Mouse (Mus musculus): ENCODE results near the gene Gpr171. TPM values are rescaled to one million over a fixed set of nuclear protein-coding genes. Genes with fewer than 3 reads are reported as not detected.

The Gpr171 gene
- polyA plus RNA-seq, 1 experiment, result 0.90 TPM

DNA sequence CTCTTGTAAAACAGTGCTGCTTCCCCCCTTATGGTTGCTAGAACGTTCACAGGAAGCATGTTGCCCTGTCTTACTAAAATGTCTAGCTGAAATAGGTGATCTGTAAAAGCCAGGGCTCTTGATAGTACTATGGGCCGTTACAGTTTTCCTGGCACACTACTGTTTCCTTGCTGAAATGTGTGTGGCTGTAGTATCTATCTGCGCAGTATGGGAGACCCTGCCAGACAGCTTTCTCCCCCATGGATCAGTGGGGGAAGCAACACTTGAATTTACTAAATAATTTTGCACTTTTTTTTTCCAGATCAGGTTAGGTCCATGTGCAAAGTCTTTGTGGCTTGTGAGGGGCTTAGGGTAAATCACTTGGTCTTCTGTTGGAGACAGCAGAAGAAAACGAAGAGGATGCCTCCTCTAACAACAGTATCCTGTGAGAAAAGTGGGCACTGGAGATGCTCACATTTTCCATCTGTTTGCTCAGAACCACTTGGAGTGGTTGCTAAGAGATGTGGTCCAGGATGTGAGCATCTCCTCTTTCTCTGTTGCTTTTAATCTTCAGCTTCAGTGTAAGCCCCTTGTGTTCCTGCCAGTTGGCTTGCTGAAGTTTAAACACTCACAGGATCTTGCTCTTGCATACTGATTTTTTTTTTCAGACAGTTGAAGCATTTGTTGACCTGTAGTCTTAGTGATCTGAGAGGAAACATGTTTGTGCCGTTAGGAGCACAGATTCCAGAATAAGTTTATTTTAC lies 34.5 kb upstream of the Gpr171 start:
- Histone ChIP-seq H3K4me1 (ENCODE audit: control insufficient read depth, insufficient read depth, low read length) (no peaks in the 10 kb centered on the region; the same call in 1 of the 2 replicates), H3K4me3 (replicated peaks; ENCODE audit: extremely low read depth, low read depth, low read length) (no peak overlapping the region)
- TF ChIP-seq CTCF (IDR thresholded peaks at IDR 0.05; ENCODE audit: insufficient read depth, low read length) (no peak), POLR2A (IDR thresholded peaks at IDR 0.05; ENCODE audit: borderline replicate concordance, extremely low read depth, low read depth, low read length) (no peak)
- no peak for DNase-seq
- WGBS, result 48% methylated on average over 5 of the region's 5 CpGs

DNA sequence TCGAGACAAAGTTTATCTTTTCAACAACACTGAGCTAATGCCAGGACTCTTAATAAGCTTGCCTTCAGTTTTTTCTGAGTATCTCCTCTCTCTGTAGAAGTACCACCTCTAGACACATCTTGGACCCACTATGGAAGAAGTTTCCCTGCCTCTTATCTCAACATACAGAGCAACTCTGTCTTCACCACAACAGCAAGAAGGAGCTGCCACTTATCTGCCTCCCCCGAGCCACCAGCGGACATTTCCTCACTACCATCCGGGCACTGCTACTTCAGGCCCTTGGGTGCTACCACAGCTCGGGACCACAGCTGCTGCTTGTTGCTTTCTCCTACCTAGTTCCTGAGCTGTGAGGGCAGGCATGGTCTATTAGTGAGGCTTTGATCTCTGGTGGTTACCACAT lies 31.6 kb upstream of the Gpr171 start:
- Histone ChIP-seq H3K4me3 (replicated peaks; ENCODE audit: extremely low read depth, low read depth, low read length) (no peak overlapping the region), H3K4me1 (ENCODE audit: control insufficient read depth, insufficient read depth, low read length) (no peaks in the 10 kb centered on the region; the same call in 1 of the 2 replicates)
- 51% methylated on average over 5 of the region's 5 CpGs for WGBS
- no peak for DNase-seq
- TF ChIP-seq CTCF (IDR thresholded peaks at IDR 0.05; ENCODE audit: insufficient read depth, low read length) (no peak), POLR2A (IDR thresholded peaks at IDR 0.05; ENCODE audit: borderline replicate concordance, extremely low read depth, low read depth, low read length) (no peak)

- WGBS, result 71% methylated on average over 4 of the region's 4 CpGs
- no peaks in the 10 kb centered on the region; the same call in 1 of the 2 replicates for H3K4me1 ChIP-seq (ENCODE audit: control insufficient read depth, insufficient read depth, low read length)
- no peak for DNase-seq
- H3K4me3 ChIP-seq (replicated peaks; ENCODE audit: extremely low read depth, low read depth, low read length), result no peak overlapping the region
- no peak for TF ChIP-seq POLR2A (IDR thresholded peaks at IDR 0.05; ENCODE audit: borderline replicate concordance, extremely low read depth, low read depth, low read length)
- no peak for TF ChIP-seq CTCF (IDR thresholded peaks at IDR 0.05; ENCODE audit: insufficient read depth, low read length)
Observed at GRCm38 (mm10) chr3:59131966-59132365, 30.3 kb upstream of the Gpr171 start.

DNA sequence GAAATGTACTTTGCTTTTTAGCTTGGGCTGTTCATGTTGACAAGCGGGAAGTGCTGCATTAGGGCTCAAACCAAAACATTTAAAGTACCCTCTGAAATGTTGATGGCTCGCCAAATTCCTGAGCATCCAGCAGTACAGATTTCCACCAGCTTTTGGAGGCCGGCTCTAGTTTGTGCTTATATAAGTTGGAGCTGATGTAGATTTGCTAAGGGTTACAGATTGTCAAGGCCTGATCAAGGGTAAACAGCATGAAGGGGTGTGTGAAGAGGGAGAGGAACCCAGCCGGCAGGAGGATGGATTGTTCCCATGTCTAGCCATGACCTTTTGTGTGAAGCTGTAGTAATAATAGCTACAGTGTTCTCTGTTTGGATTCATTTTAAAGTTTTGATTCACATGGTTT lies 29.5 kb upstream of the Gpr171 start:
- WGBS, result 38% methylated on average over 4 of the region's 4 CpGs
- TF ChIP-seq CTCF (IDR thresholded peaks at IDR 0.05; ENCODE audit: insufficient read depth, low read length), result no peak
- no peak for TF ChIP-seq POLR2A (IDR thresholded peaks at IDR 0.05; ENCODE audit: borderline replicate concordance, extremely low read depth, low read depth, low read length)
- Histone ChIP-seq H3K4me3 (replicated peaks; ENCODE audit: extremely low read depth, low read depth, low read length) (no peak overlapping the region), H3K4me1 (ENCODE audit: control insufficient read depth, insufficient read depth, low read length) (no peaks in the 10 kb centered on the region; the same call in 1 of the 2 replicates)
- no peak for DNase-seq

DNA sequence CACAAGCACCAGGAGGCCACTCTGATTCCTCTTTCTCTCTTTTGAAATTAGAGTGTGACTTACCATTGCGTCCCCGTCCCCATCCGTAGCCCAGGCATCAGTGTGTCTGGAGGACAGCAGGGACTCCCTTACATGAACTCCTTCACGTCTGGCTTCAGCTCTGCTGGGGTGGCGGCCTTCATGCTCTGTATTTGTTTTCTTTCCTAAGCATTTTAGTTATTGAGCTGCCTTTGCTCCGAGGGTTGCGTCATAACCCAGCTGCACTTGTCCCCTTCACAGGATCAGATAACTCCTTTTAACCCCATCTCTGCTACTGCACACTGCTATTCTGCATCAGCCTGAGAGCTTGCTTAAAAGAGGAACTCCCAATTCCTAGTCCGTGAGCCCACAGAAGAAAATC lies 28.8 kb upstream of the Gpr171 start:
- DNase-seq, result no peak
- 25% methylated on average over 8 of the region's 8 CpGs for WGBS
- no peaks in the 10 kb centered on the region; the same call in none of the 2 replicates for H3K4me1 ChIP-seq (ENCODE audit: control insufficient read depth, insufficient read depth, low read length)
- peak overlapping the region; percentile 43 for H3K4me3 ChIP-seq (replicated peaks; ENCODE audit: extremely low read depth, low read depth, low read length)
- TF ChIP-seq CTCF (IDR thresholded peaks at IDR 0.05; ENCODE audit: insufficient read depth, low read length) (no peak), POLR2A (IDR thresholded peaks at IDR 0.05; ENCODE audit: borderline replicate concordance, extremely low read depth, low read depth, low read length) (no peak)

DNA sequence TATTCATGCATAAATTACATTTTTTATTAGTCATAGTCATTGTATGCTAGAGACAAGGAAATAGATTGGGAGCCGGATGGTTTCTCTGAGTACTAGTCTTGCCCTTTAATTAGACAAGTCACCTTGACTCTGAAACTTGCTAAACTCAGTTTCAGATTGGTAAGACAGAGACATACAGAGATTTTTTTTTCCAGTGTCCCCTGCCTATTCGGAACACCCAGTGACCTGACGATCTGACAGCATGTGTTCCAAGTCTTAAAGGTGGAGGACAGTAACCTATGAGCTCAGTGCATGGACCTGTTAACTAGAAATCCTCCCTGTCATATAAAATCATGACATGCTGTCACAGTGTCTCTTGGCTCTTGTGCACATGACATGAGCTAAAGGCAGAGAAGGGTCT lies 27.9 kb upstream of the Gpr171 start:
- Histone ChIP-seq H3K4me3 (replicated peaks; ENCODE audit: extremely low read depth, low read depth, low read length) (no peak overlapping the region), H3K4me1 (ENCODE audit: control insufficient read depth, insufficient read depth, low read length) (no peaks in the 10 kb centered on the region; the same call in none of the 2 replicates)
- DNase-seq, result no peak
- 79% methylated on average over 3 of the region's 3 CpGs for WGBS
- no peak for TF ChIP-seq CTCF (IDR thresholded peaks at IDR 0.05; ENCODE audit: insufficient read depth, low read length)

GRCm38 (mm10) chr3:59128681-59129080 lies 27.1 kb upstream of the Gpr171 start:
- Histone ChIP-seq H3K4me3 (replicated peaks; ENCODE audit: extremely low read depth, low read depth, low read length) (no peak overlapping the region), H3K4me1 (ENCODE audit: control insufficient read depth, insufficient read depth, low read length) (no peaks in the 10 kb centered on the region; the same call in none of the 2 replicates)
- TF ChIP-seq CTCF (IDR thresholded peaks at IDR 0.05; ENCODE audit: insufficient read depth, low read length) (no peak), POLR2A (IDR thresholded peaks at IDR 0.05; ENCODE audit: borderline replicate concordance, extremely low read depth, low read depth, low read length) (no peak)
- DNase-seq, result no peak
- WGBS, result 79% methylated on average over 20 of the region's 20 CpGs

- 37% methylated on average over 7 of the region's 7 CpGs for WGBS
- no peak for TF ChIP-seq CTCF (IDR thresholded peaks at IDR 0.05; ENCODE audit: insufficient read depth, low read length)
- TF ChIP-seq POLR2A (IDR thresholded peaks at IDR 0.05; ENCODE audit: borderline replicate concordance, extremely low read depth, low read depth, low read length), result no peak
Observed at GRCm38 (mm10) chr3:59125783-59126555, 24.3 kb upstream of the Gpr171 start.

GRCm38 (mm10) chr3:59125022-59125421 lies 23.4 kb upstream of the Gpr171 start:
- no peak for TF ChIP-seq CTCF (IDR thresholded peaks at IDR 0.05; ENCODE audit: insufficient read depth, low read length)
- no peak for TF ChIP-seq POLR2A (IDR thresholded peaks at IDR 0.05; ENCODE audit: borderline replicate concordance, extremely low read depth, low read depth, low read length)
- WGBS, result 53% methylated on average over 5 of the region's 5 CpGs

More at GRCm38 (mm10) chr3:59125783-59126555, 24.3 kb upstream of the Gpr171 start:
- Histone ChIP-seq H3K4me3 (replicated peaks; ENCODE audit: extremely low read depth, low read depth, low read length) (no peak overlapping the region), H3K4me1 (ENCODE audit: control insufficient read depth, insufficient read depth, low read length) (no peaks in the 10 kb centered on the region; the same call in none of the 2 replicates)
- no peak for DNase-seq

More at GRCm38 (mm10) chr3:59125022-59125421, 23.4 kb upstream of the Gpr171 start:
- H3K4me1 ChIP-seq (ENCODE audit: control insufficient read depth, insufficient read depth, low read length), result no peaks in the 10 kb centered on the region; the same call in 1 of the 2 replicates
- DNase-seq, result no peak
- H3K4me3 ChIP-seq (replicated peaks; ENCODE audit: extremely low read depth, low read depth, low read length), result no peak overlapping the region

Measured in lung, adult 2 months (tissue).